Mouse (Mus musculus): ENCODE data around the gene Spock1. TPM values are rescaled to one million over a fixed set of nuclear protein-coding genes. Genes with fewer than 3 reads are reported as not detected.

The Spock1 gene
- polyA plus RNA-seq, 1 experiment from 2014 or later, result 2.1 TPM

DNA sequence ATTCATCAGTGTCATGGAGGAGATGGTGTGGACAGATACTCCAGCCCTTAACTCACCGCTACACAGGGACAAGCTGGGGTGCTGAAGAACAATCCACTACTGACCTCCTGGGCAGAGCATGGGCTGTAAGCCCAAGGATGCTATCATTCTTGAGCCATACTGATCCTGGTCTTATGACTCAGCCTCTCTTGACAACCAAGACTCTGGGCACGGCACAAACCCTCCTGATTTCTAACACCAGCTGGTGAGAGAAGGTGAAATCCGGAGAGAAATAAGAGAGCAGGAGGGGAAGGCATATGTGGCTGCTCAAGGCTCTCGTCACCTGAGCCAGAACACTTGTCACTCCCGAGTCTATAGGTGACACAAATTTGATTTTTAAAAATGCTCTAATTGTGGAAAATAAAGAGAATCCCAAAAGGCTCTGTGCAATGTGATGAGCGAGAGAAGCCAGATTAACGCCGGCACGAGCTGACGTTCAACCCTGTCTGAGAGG lies 271.0 kb downstream of the Spock1 start:
- Histone ChIP-seq H3K27ac (no peak overlapping the region), H3K36me3 (no peaks in the 10 kb centered on the region), H3K9me3 (no peaks in the 10 kb centered on the region), H3K27me3 (ENCODE audit: insufficient read depth, poor library complexity, severe bottlenecking) (peaks cover 6% of the 10 kb centered on the region; the same call in 1 of the 2 replicates), H3K4me3 (no peak overlapping the region), H3K4me1 (peaks cover 14% of the 10 kb centered on the region)
- DNase-seq (ENCODE audit: low spot score), result no peak
- WGBS, result 77% methylated on average over 10 of the region's 10 CpGs

DNA sequence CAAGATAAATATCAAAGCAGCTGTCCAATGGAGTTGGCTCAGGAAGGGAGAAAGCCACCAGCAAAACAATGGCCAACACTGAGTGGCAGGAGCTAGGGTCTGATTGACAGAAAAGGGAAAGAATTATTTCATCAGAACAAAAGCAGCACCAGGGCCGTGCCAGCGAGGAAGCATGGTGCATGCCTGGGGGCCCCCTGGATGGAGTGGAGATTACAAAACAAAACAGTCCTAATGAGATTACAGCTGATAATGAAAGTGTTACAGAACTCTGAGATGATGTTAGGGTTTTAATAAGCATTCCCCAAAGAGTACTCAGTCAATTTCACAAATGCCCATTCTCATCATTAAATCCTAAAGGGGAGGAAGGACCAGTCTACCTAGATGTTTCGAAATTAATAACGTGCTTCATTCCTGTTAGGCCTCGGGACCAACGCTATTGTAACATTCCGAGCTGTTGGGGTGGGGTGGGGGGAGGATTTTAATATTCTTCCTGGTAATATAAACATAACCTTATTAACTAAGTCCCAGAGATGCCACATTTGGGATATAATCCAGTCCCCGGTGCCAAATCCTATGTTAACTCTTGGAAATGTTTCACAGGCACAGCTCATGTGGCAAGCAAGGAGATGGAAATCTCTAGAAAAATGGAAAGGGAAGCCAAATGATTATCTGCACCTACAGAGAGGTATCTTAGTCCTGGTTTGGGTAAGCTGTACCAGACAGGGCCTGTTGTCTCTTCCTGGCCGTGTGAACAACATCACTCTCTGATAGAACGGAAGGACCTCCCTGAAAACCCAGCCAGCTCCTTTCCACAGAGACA lies 271.7 kb downstream of the Spock1 start:
- WGBS, result 73% methylated on average over 10 of the region's 10 CpGs
- Histone ChIP-seq H3K36me3 (no peaks in the 10 kb centered on the region), H3K4me1 (peaks cover 7% of the 10 kb centered on the region; the same call in 1 of the 2 replicates), H3K9me3 (no peaks in the 10 kb centered on the region), H3K27me3 (ENCODE audit: insufficient read depth, poor library complexity, severe bottlenecking) (peaks cover 6% of the 10 kb centered on the region; the same call in 1 of the 2 replicates), H3K4me3 (no peak overlapping the region), H3K27ac (no peak overlapping the region)
- DNase-seq (ENCODE audit: low spot score), result no peak

DNA sequence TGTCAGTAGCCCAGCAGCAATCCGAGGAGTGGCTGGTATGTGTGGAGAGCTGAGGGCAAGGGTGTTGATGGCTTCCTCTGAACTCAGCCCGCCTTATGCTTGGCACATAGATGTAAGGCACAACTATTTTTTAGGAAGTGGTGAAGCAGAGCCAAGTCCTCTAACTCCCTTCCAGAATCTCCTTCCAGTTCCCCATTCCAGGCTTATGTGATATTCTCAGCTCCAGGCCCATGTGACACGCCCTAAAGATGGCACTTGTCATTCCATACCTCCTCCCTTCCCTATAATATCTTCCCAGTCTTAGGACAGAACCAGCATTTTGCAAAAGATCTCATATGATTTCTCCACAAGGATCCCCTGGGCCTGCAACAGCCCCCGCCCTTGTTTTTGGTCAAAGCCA lies 277.6 kb downstream of the Spock1 start:
- 0 out of 2 replicates have a peak, but pooled peaks cover 6% of the 10 kb centered on the region for H3K27me3 ChIP-seq (ENCODE audit: insufficient read depth, poor library complexity, severe bottlenecking)

DNA sequence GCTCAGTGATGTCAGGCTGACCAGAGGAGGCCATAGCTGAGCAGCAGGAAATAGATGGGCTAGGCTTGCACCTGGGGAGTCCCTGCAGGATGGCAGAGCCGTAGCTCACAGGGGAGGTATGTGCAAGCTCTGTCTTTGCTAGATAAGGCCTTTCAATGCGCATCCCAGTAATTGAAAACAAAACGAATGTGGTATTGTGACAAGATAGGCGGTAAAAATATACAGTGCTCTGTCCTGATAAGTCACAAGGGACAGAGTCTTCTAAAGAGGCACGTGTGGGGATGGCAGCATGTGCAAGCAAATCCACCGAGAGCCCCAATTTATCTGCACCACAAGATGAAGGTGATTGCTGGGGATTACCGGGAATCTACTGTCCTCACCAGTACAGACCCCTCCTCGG lies 279.9 kb downstream of the Spock1 start:
- Histone ChIP-seq H3K27ac (peak overlapping the region; percentile 45; the same call in 1 of the 2 replicates), H3K36me3 (no peaks in the 10 kb centered on the region), H3K4me3 (no peak overlapping the region), H3K4me1 (no peaks in the 10 kb centered on the region), H3K9me3 (no peaks in the 10 kb centered on the region), H3K27me3 (ENCODE audit: insufficient read depth, poor library complexity, severe bottlenecking) (0 out of 2 replicates have a peak, but pooled peaks cover 6% of the 10 kb centered on the region)
- DNase-seq (ENCODE audit: low spot score), result peak; percentile 91
- WGBS, result 25% methylated on average over 8 of the region's 8 CpGs

More for the DNA sequence above, 277.6 kb downstream of the Spock1 start:
- H3K4me1 ChIP-seq, result no peaks in the 10 kb centered on the region
- no peak overlapping the region for H3K4me3 ChIP-seq
- H3K9me3 ChIP-seq, result no peaks in the 10 kb centered on the region
- 75% methylated on average over 4 of the region's 4 CpGs for WGBS
- no peaks in the 10 kb centered on the region for H3K36me3 ChIP-seq
- H3K27ac ChIP-seq, result no peak overlapping the region
- no peak for DNase-seq (ENCODE audit: low spot score)

DNA sequence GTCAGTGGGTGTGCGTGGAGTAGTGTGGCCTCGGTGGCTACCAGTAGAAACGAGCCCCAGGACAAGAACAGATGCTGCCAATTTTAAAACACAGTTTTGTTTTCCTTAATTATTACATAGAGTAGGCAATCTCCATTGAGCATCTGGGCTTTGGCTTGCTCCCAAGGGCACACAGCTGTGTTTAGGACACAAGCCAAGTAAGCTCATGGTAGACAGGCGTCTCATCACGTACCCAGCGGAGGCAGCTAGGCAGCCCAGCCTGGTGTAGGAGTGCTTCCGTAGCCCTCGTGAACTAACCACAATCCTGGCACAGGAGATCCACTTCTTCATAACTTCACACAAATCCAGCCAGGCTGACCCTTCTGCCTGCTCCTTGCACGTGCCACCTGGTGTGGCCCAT lies 281.7 kb downstream of the Spock1 start:
- WGBS, result 89% methylated on average over 9 of the region's 9 CpGs
- Histone ChIP-seq H3K4me3 (no peak overlapping the region), H3K27ac (peak overlapping the region; percentile 8; the same call in 1 of the 2 replicates), H3K9me3 (no peaks in the 10 kb centered on the region), H3K27me3 (ENCODE audit: insufficient read depth, poor library complexity, severe bottlenecking) (0 out of 2 replicates have a peak, but pooled peaks cover 6% of the 10 kb centered on the region), H3K36me3 (no peaks in the 10 kb centered on the region), H3K4me1 (no peaks in the 10 kb centered on the region)
- no peak for DNase-seq (ENCODE audit: low spot score)

DNA sequence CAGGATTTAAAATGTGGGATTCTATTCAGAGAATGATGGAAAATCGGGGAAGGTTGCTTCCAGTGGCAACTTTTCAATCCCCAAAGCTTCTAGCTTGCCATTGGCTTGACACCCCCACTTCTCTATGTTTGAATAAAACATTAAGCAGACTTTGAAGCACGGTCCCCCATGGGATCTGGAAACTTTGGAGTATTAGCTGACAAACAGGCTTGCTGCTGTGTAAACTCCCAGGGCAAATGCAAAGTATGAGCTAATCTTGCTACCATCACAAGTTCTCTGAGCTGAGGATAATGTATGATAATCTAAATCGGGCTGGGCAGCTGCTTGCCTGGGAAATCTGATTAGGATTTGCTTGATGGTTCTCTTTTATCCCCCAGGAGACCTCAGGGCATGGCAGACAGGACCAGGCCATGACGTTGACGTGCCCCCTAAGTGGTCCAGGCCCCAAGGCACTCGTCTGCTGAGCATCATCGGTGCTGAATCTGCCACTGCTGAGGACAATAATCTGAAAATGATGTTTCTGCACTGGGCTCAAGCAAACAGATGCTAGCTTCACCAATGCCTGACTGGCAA lies 284.1 kb downstream of the Spock1 start:
- no peaks in the 10 kb centered on the region for H3K9me3 ChIP-seq
- H3K27ac ChIP-seq, result no peak overlapping the region
- peaks cover 8% of the 10 kb centered on the region for H3K4me1 ChIP-seq
- H3K36me3 ChIP-seq, result no peaks in the 10 kb centered on the region
- no peak for DNase-seq (ENCODE audit: low spot score)
- 52% methylated on average over 7 of the region's 7 CpGs for WGBS
- H3K27me3 ChIP-seq (ENCODE audit: insufficient read depth, poor library complexity, severe bottlenecking), result 0 out of 2 replicates have a peak, but pooled peaks cover 6% of the 10 kb centered on the region
- no peak overlapping the region for H3K4me3 ChIP-seq

DNA sequence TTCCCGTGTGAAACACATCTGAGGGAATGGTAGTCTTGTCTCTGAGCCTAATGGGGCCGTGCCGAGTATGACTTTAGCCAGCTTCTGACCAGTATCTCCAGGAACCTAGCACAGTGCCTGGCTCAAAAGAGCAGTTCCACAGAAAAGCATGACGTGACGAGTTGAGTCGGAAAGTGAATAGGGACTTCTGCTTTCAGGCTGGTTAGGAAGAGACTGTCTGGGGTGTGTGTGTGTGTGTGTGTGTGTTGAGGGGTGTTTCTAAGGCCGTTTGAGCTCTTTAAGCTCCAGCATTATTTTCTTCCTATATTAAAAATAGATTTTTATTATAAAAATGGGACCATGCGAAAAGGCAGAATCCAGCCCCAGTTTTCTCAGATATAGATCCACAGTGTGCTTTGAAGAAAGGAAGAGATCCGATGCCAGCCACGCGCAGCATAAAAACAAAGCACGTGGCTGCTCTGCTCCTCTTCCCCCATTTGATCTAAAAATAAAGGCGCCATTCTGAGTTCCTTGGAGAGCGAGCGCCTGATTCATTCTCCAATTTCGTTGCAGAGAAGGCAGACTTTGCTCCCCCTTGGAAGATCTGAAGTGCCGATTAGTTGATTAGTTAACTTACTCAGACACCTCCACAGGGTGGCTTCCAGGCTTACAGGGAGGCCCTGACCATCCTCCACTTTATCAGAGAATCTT lies 288.9 kb downstream of the Spock1 start:
- H3K9me3 ChIP-seq, result no peaks in the 10 kb centered on the region
- H3K36me3 ChIP-seq, result no peaks in the 10 kb centered on the region
- H3K4me1 ChIP-seq, result peaks cover 8% of the 10 kb centered on the region
- no peak overlapping the region for H3K4me3 ChIP-seq
- no peak overlapping the region; the same call in 1 of the 2 replicates for H3K27ac ChIP-seq
- WGBS, result 58% methylated on average over 17 of the region's 17 CpGs
- H3K27me3 ChIP-seq (ENCODE audit: insufficient read depth, poor library complexity, severe bottlenecking), result peaks cover 7% of the 10 kb centered on the region; the same call in 1 of the 2 replicates
- DNase-seq (ENCODE audit: low spot score), result no peak

DNA sequence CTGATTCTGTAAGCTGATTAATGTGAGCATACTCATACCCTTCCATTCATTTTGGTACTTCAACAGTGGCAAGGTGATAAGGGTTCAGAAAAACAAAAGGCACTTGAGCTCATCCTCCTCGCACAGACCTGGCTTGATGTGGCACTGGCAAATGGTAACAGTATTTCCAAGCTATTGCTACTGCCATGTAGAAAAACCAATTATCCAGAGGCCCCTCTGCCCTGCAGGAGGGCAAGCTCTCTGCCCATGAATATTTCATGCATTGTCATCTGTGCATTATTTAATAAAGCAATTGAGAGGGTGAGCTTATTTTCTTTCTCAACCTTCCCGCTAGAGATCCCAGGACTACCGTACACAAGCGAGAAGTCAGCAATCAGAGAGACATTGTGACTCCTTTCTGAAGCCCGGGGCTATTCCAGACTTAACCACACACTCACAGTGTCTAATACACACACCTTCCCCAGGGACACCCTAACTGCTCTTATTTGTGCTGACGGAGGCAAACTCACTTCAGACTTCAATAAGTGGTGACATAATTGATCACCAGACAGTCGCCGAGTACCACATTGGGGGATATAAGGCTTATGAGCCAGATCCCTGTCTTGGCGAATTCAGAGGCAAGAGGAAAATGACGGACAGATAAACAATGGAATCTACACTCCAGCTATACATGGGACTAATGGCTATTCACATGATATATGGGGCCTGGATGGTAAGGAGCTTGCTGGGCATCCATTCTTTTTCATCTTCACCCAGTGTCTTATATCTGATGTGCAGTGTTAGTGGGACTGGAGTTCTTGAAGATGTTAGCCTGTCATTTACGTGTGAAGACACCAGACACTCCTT lies 296.6 kb downstream of the Spock1 start:
- no peaks in the 10 kb centered on the region for H3K36me3 ChIP-seq
- DNase-seq (ENCODE audit: low spot score), result no peak
- H3K27ac ChIP-seq, result no peak overlapping the region
- no peaks in the 10 kb centered on the region for H3K4me1 ChIP-seq
- no peaks in the 10 kb centered on the region for H3K27me3 ChIP-seq (ENCODE audit: insufficient read depth, poor library complexity, severe bottlenecking)
- H3K4me3 ChIP-seq, result no peak overlapping the region
- H3K9me3 ChIP-seq, result 0 out of 2 replicates have a peak, but pooled peaks cover 5% of the 10 kb centered on the region
- 85% methylated on average over 11 of the region's 11 CpGs for WGBS

DNA sequence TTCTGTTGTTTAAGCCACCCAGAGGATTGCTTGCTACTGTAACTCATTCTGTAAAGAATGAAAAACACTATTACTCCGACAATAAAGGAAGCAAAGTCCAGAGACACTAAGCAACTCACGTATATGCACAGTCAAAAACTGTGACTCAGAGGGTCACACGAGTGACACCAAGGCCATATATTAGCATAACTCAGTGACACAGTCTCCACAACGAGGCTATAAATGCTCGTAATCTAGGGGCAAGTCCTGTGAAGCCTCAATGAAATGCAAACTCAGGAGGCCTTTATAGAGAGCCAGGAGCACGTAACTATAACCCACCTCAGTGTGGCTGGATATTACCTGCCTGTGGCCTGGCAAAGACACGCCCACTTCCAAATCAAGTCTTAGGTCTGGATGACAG lies 298.2 kb downstream of the Spock1 start:
- H3K27ac ChIP-seq, result no peak overlapping the region
- H3K27me3 ChIP-seq (ENCODE audit: insufficient read depth, poor library complexity, severe bottlenecking), result peaks cover 4% of the 10 kb centered on the region; the same call in 1 of the 2 replicates
- H3K4me1 ChIP-seq, result no peaks in the 10 kb centered on the region
- H3K36me3 ChIP-seq, result no peaks in the 10 kb centered on the region
- no peak overlapping the region for H3K4me3 ChIP-seq
- 80% methylated on average over 7 of the region's 7 CpGs for WGBS
- no peak for DNase-seq (ENCODE audit: low spot score)
- 0 out of 2 replicates have a peak, but pooled peaks cover 5% of the 10 kb centered on the region for H3K9me3 ChIP-seq

DNA sequence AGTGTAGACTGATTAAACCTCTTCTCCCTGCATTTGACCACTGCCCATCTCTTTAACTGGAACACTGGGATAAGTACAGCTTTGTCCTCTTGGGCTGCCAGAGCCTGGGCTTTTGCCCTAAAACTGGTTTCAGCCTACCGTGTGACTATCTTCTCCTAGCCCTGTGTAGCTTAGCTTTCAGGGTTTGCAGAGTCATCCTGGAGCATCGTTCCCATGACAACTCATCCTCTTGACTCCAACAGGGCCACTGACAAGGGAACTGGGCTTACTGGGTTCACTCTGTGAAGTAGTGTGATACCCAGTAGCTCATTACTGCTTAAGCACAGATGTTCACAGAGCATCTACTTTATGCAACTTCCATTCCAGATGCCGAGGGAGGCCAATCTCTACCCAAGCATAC lies 303.7 kb downstream of the Spock1 start:
- H3K4me3 ChIP-seq, result no peak overlapping the region
- 0 out of 2 replicates have a peak, but pooled peaks cover 5% of the 10 kb centered on the region for H3K9me3 ChIP-seq
- no peaks in the 10 kb centered on the region for H3K36me3 ChIP-seq
- 77% methylated on average over 3 of the region's 3 CpGs for WGBS
- peaks cover 11% of the 10 kb centered on the region; the same call in 1 of the 2 replicates for H3K27me3 ChIP-seq (ENCODE audit: insufficient read depth, poor library complexity, severe bottlenecking)
- no peak overlapping the region; the same call in 1 of the 2 replicates for H3K27ac ChIP-seq
- no peak for DNase-seq (ENCODE audit: low spot score)
- no peaks in the 10 kb centered on the region for H3K4me1 ChIP-seq

DNA sequence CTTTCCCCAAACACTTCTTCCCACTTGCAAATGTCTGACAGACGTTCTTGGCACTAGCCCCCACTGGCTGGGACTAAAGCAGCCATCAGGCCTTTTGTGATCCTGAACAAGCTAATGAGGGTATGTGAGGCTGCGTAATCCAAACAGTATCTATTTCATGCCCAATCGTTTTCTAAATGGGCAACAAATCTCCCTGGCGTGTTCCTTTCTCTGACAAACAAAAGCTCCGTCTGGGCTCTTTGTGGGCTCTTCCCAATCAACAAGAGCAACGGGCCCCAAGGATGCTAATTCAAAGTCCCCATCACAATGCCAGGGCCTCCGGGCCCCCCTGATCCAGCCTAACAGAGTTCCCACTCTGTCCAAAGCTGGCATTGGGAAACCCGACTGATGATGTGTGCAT lies 304.9 kb downstream of the Spock1 start:
- H3K9me3 ChIP-seq, result no peaks in the 10 kb centered on the region
- no peaks in the 10 kb centered on the region for H3K4me1 ChIP-seq
- no peak for DNase-seq (ENCODE audit: low spot score)
- H3K36me3 ChIP-seq, result no peaks in the 10 kb centered on the region
- H3K4me3 ChIP-seq, result no peak overlapping the region
- no peak overlapping the region for H3K27ac ChIP-seq
- H3K27me3 ChIP-seq (ENCODE audit: insufficient read depth, poor library complexity, severe bottlenecking), result peaks cover 11% of the 10 kb centered on the region; the same call in 1 of the 2 replicates
- WGBS, result 84% methylated on average over 8 of the region's 8 CpGs

DNA sequence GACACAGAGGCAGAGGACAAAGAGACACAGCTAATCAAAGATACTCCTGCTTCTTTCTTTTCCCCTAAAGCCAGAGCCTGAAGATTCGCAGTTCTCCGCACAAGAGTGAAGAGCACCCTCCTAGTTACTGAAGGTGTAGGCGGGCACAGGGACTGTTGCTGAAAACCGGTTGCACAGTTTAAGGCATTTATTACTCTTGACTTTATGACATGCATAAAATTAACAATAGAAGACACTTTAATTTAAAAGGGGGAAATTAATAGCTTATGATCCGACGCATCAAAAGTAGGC lies 312.4 kb downstream of the Spock1 start:
- Histone ChIP-seq H3K27me3 (ENCODE audit: insufficient read depth, poor library complexity, severe bottlenecking) (no peaks in the 10 kb centered on the region), H3K27ac (no peak overlapping the region), H3K4me1 (no peaks in the 10 kb centered on the region; the same call in 1 of the 2 replicates), H3K9me3 (no peaks in the 10 kb centered on the region), H3K4me3 (no peak overlapping the region), H3K36me3 (no peaks in the 10 kb centered on the region)
- DNase-seq (ENCODE audit: low spot score), result no peak
- WGBS, result 94% methylated on average over 6 of the region's 6 CpGs

All from heart, embryonic 10.5 days (tissue).